Mouse (Mus musculus) liver, embryonic 15.5 days (tissue): ENCODE results near the gene Iqcn. TPM values are rescaled to one million over a fixed set of nuclear protein-coding genes. Genes with fewer than 3 reads are reported as not detected.

Experiments used
- ATAC-seq: fragments of 200-750 bp; cut with Nextera tagmentation; 2 replicates; pipeline ENCODE4 v1.8.0; 2017; ENCODE audit warnings: moderate number of reproducible peaks, mild to moderate bottlenecking, moderate library complexity; ENCODE audit not compliant: insufficient read depth
- H3K27ac ChIP-seq: fragments of 300-500 bp; sonication (generic); replicated peaks from 2 replicates; pipeline ENCODE4 v1.5.1; 2015; ENCODE audit warnings: mild to moderate bottlenecking, inconsistent platforms
- H3K27me3 ChIP-seq: fragments of 300-500 bp; sonication (generic); 2 replicates; pipeline ENCODE4 v1.6.1; 2015; ENCODE audit warnings: mild to moderate bottlenecking, inconsistent platforms
- H3K36me3 ChIP-seq: fragments of 300-500 bp; sonication (generic); replicated peaks from 2 replicates; pipeline ENCODE4 v1.6.1; 2015; ENCODE audit warnings: moderate library complexity, mild to moderate bottlenecking, inconsistent platforms
- H3K4me1 ChIP-seq: fragments of 300-500 bp; sonication (generic); replicated peaks from 2 replicates; pipeline ENCODE4 v1.6.1; 2015; ENCODE audit warnings: inconsistent platforms
- H3K4me2 ChIP-seq: fragments of 300-500 bp; sonication (generic); 2 replicates; pipeline ENCODE4 v1.6.1; 2015; ENCODE audit warnings: moderate library complexity, mild to moderate bottlenecking, inconsistent platforms
- H3K4me3 ChIP-seq: fragments of 300-500 bp; sonication (generic); replicated peaks from 2 replicates; pipeline ENCODE4 v1.5.1; 2015; ENCODE audit warnings: mild to moderate bottlenecking, inconsistent platforms
- H3K9ac ChIP-seq: fragments of 300-500 bp; sonication (generic); 2 replicates; pipeline ENCODE4 v1.6.1; 2015; ENCODE audit warnings: moderate library complexity, mild to moderate bottlenecking, inconsistent platforms
- H3K9me3 ChIP-seq: fragments of 300-500 bp; sonication (generic); replicated peaks from 2 replicates; pipeline ENCODE4 v1.6.1; 2016; ENCODE audit warnings: inconsistent platforms
- WGBS: fragments of 180-500 bp; shearing (Covaris S2); methylation state at CpG from one replicate; pipeline ENCODE4 v1.1.7; 2015; ENCODE audit warnings: mixed read lengths; ENCODE audit not compliant: insufficient replicate concordance; 5-methylcytosine and 5-hydroxymethylcytosine counted together
- polyA plus RNA-seq: library from polyadenylated mRNA; unstranded; fragments of >200 nt; fragmentation: Nextera tagmentation; extraction: Ambion mirVana; gene quantifications from 2 replicates; pipeline ENCODE4 v1.2.1, GENCODE M21; 2015

The Iqcn gene
- polyA plus RNA-seq, 1 experiment from 2014 or later = 0.01 TPM

DNA sequence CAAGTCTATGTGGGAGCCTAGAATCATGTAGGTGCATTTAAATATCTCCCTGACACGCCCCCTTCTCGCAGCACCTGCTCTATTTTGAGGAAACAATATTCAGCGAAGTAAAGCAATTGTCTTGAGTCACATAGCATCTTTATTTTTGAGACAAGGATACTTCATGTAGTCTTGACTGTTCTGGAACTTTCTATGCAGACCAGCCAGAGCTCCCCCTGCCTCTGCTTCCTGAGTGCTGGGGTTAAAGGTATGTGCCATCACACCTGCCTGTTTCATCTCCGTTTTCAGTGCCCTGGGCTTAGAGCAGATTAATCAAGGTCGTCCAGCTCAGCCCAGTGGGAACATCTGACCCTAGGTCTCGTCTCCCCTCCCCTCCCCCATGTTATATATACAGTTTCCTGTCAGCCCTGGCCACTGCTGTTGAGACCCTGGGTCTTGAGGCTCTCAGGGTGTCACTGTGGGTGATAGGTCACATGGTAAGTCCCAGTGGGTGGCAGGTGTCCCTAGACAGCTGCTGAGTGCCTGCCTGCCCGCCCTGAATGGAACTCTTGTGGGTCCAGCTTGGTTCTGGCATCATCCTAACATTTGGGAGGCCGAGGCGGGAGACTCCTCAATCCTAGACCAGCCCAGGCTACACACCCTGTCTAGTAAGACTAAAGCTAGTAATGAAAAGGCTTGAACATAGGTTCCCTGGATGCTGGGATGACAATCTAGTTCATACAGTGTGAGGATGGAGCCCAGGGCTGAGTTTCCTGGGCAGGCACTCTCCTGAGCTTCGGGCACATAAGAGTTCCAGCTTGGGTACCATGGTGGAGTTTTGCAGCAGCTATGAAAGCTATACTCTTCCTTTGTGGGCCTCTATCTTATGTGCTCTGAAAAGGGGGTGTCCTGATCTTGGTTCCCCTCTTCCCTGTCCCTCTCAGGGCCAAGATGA, 1.9 kb upstream of the Iqcn start:
- Histone ChIP-seq H3K27me3 (0 out of 2 replicates have a peak, but pooled peaks cover 3% of the 10 kb centered on the region), H3K9me3 (no peaks in the 10 kb centered on the region), H3K4me3 (peak overlapping the region; percentile 80), H3K9ac (peak overlapping the region; percentile 100), H3K27ac (peak overlapping the region; percentile 95), H3K36me3 (no peaks in the 10 kb centered on the region), H3K4me1 (peaks cover 50% of the 10 kb centered on the region), H3K4me2 (peak overlapping the region; percentile 99)
- 51% methylated on average over 10 of the region's 10 CpGs for WGBS
- no peak for ATAC-seq

GRCm38 (mm10) chr8:70701982-70702841, 1.0 kb upstream of the Iqcn start:
- peaks cover 41% of the 10 kb centered on the region for H3K4me1 ChIP-seq
- H3K9me3 ChIP-seq = no peaks in the 10 kb centered on the region
- ATAC-seq = no peak
- 76% methylated on average over 2 of the region's 2 CpGs for WGBS
- H3K27me3 ChIP-seq = 0 out of 2 replicates have a peak, but pooled peaks cover 3% of the 10 kb centered on the region
- no peak overlapping the region for H3K27ac ChIP-seq
- H3K4me3 ChIP-seq = no peak overlapping the region
- H3K9ac ChIP-seq = no peak overlapping the region
- no peaks in the 10 kb centered on the region for H3K36me3 ChIP-seq
- no peak overlapping the region for H3K4me2 ChIP-seq

DNA sequence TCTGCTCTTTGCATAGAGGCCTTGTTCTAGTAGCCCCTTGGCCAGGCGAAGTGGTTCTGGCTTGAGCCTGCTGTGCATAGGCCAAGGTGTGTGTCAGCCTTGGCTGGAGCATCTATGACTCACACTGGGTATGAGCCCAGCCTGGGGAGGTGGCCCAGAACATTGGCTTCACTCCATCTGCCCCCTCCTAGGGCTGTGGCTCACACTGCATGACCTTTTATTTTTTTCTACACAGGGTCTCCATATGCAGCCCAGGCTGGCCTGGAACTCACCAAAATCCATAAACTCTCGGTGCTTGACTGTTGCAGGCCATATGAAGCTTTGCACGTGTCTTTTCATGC, 445 bp upstream of the Iqcn start:
- WGBS = 70% methylated on average over 3 of the region's 3 CpGs
- H3K9me3 ChIP-seq = no peaks in the 10 kb centered on the region
- H3K4me2 ChIP-seq = no peak overlapping the region
- no peak for ATAC-seq
- H3K27me3 ChIP-seq = 0 out of 2 replicates have a peak, but pooled peaks cover 3% of the 10 kb centered on the region
- H3K4me1 ChIP-seq = peaks cover 35% of the 10 kb centered on the region
- H3K27ac ChIP-seq = no peak overlapping the region
- no peak overlapping the region for H3K9ac ChIP-seq
- no peaks in the 10 kb centered on the region for H3K36me3 ChIP-seq
- H3K4me3 ChIP-seq = no peak overlapping the region

DNA sequence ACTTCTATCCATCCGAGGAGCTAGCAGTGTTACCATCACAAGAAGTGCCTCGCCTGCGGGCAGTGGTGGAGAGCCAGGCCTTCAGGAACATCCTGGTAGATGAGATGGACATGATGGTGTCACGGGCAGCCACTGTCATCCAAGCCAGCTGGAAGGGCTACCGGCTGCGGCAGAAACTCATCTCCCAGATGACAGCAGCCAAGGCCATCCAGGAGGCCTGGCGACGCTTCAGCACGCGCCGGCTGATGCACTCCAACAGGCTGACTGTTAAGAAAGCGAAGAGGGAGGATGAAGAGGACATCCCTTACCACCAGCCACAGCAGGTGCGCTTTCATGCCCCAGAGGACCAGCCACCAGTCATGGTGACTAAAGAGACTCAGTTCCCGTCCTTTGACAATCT, 5.0 kb downstream of the Iqcn start:
- no peaks in the 10 kb centered on the region for H3K4me1 ChIP-seq
- H3K27ac ChIP-seq = no peak overlapping the region
- H3K36me3 ChIP-seq = no peaks in the 10 kb centered on the region
- no peaks in the 10 kb centered on the region for H3K9me3 ChIP-seq
- H3K9ac ChIP-seq = no peak overlapping the region
- no peak for ATAC-seq
- peaks cover 14% of the 10 kb centered on the region; the same call in 1 of the 2 replicates for H3K27me3 ChIP-seq
- WGBS = 76% methylated on average over 14 of the region's 14 CpGs
- H3K4me3 ChIP-seq = no peak overlapping the region
- no peak overlapping the region for H3K4me2 ChIP-seq

DNA sequence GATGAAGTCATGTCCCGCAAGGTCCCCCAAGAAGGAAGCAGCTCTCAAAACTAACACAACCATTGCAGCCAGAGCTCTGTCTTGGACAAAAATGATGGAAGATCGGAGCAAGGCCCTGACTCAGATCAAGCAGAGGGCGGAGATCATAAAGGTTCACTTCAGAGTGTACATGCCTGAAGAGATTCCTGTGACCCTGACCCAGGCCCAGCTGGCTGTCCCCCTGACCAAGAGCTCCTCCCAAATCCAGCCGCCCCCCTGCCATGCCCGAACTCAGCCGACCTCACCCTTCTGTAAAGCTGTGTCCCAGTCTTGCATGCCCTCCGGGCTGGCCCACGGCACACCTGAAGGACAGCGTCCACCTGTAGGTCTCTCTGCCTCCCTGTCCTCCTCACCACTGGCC, 6.5 kb downstream of the Iqcn start:
- Histone ChIP-seq H3K9ac (no peak overlapping the region), H3K36me3 (no peaks in the 10 kb centered on the region), H3K4me3 (no peak overlapping the region), H3K9me3 (no peaks in the 10 kb centered on the region), H3K4me1 (no peaks in the 10 kb centered on the region), H3K4me2 (no peak overlapping the region), H3K27ac (no peak overlapping the region), H3K27me3 (peaks cover 16% of the 10 kb centered on the region; the same call in 1 of the 2 replicates)
- 74% methylated on average over 9 of the region's 9 CpGs for WGBS
- ATAC-seq = no peak

DNA sequence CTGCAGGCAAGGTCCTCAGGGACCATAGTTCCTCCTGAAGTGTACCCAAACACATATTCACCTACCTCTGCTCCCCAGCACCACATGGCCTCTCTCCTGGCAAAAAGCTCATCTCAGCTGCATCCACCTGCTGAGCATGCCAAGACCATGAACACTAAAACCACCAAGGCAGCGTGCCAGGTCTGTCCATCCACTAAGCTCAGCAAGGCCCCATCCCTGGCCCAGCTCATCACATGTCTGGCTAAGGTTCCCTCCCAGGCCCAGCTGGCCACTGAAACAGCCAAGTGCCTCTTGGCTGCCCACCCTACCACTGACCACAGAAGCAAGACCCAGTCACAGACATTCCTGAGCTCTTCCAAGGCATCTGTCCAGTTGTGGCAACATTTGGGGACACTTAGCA, 7.0 kb downstream of the Iqcn start:
- no peak overlapping the region for H3K9ac ChIP-seq
- H3K4me3 ChIP-seq = no peak overlapping the region
- peaks cover 14% of the 10 kb centered on the region; the same call in 1 of the 2 replicates for H3K27me3 ChIP-seq
- H3K27ac ChIP-seq = no peak overlapping the region
- H3K9me3 ChIP-seq = no peaks in the 10 kb centered on the region
- no peak for ATAC-seq
- H3K36me3 ChIP-seq = no peaks in the 10 kb centered on the region
- 76% methylated on average over 1 of the region's 1 CpGs for WGBS
- no peaks in the 10 kb centered on the region for H3K4me1 ChIP-seq
- no peak overlapping the region for H3K4me2 ChIP-seq

DNA sequence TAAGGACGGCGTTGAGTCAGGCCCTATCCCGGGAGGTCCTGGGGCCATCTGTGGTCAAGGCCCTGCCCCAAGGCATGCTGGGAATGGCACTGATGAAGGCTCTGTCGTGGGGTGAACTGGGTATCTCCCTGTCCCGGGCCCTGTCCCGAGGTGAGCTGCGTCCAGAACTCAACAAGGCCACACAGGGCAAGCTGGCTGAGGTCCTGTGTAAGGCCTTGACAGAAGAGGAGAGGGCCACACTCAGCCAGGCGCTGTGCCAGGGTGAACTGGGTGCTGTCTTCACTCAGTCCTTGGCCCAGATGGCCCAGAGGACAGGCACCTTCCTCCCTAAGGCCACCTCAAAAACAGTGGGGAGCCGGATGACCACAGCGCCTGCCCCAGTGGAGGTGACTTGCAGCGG, 7.8 kb downstream of the Iqcn start:
- Histone ChIP-seq H3K4me3 (no peak overlapping the region), H3K9ac (no peak overlapping the region), H3K4me1 (no peaks in the 10 kb centered on the region), H3K27me3 (peaks cover 14% of the 10 kb centered on the region; the same call in 1 of the 2 replicates), H3K4me2 (no peak overlapping the region), H3K36me3 (no peaks in the 10 kb centered on the region), H3K9me3 (no peaks in the 10 kb centered on the region), H3K27ac (no peak overlapping the region)
- ATAC-seq = no peak
- 71% methylated on average over 11 of the region's 11 CpGs for WGBS

GRCm38 (mm10) chr8:70713991-70714390, 10.7 kb downstream of the Iqcn start:
- no peaks in the 10 kb centered on the region for H3K4me1 ChIP-seq
- 62% methylated on average over 7 of the region's 7 CpGs for WGBS
- no peaks in the 10 kb centered on the region for H3K36me3 ChIP-seq
- no peak overlapping the region for H3K4me2 ChIP-seq
- H3K9ac ChIP-seq = no peak overlapping the region
- H3K27me3 ChIP-seq = peaks cover 33% of the 10 kb centered on the region
- no peak for ATAC-seq
- no peak overlapping the region for H3K27ac ChIP-seq
- H3K4me3 ChIP-seq = no peak overlapping the region
- no peaks in the 10 kb centered on the region for H3K9me3 ChIP-seq

- no peak for ATAC-seq
- 35% methylated on average over 2 of the region's 2 CpGs for WGBS
- peaks cover 5% of the 10 kb centered on the region; the same call in 1 of the 2 replicates for H3K4me1 ChIP-seq
- no peak overlapping the region for H3K9ac ChIP-seq
- no peak overlapping the region for H3K27ac ChIP-seq
- H3K27me3 ChIP-seq = peaks cover 41% of the 10 kb centered on the region
- no peaks in the 10 kb centered on the region for H3K36me3 ChIP-seq
- H3K4me2 ChIP-seq = no peak overlapping the region
- H3K4me3 ChIP-seq = no peak overlapping the region
- H3K9me3 ChIP-seq = no peaks in the 10 kb centered on the region
Observed at GRCm38 (mm10) chr8:70715086-70715485, 11.8 kb downstream of the Iqcn start.

GRCm38 (mm10) chr8:70716521-70717400, 13.5 kb downstream of the Iqcn start:
- no peaks in the 10 kb centered on the region for H3K36me3 ChIP-seq
- 72% methylated on average over 40 of the region's 40 CpGs for WGBS
- no peak for ATAC-seq
- H3K27ac ChIP-seq = no peak overlapping the region
- H3K9me3 ChIP-seq = no peaks in the 10 kb centered on the region
- no peak overlapping the region for H3K4me3 ChIP-seq
- H3K27me3 ChIP-seq = peaks cover 43% of the 10 kb centered on the region
- H3K4me2 ChIP-seq = no peak overlapping the region
- no peak overlapping the region for H3K9ac ChIP-seq
- H3K4me1 ChIP-seq = peaks cover 8% of the 10 kb centered on the region; the same call in 1 of the 2 replicates
